Comparison of ENCODE assay signal across 8 mouse cellular contexts in the genomic region with DNA sequence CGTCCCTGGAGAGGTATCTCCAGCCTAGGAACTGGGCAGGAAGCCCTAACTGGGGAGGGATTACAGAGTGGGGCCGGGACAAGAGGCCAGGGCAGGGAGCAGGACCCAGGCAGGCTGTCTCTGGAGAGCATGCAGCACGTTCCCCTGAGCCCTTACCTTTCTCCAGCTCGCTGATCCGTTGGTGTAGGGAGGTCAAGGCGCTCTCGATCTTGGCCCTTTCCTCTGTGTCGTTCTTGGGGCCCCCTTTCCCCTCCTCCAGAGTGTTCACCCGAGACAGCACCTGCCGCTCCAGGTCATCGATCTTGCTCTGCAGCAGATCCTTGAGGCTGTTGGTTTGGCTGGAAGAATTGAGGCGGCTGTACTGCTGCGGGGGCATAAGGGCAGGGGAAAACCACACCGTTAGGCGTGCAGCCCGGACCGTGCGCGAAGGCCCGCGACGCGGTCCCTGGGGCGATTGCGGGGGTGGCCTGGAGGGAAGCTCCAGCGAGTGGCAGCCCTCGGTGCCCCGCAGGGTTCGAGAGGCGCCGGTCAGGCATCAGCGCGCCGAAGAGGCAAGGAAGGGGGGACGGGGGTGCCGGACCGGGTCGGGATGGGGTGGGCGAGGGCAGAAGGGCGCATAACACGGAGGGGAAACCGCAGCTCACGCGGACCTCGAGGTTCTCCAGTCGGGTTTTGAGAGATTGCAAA. TPM values are rescaled to one million over a fixed set of nuclear protein-coding genes. Genes with fewer than 3 reads are reported as not detected.
DNase-seq lines count a peak whose midpoint lies in the region; ATAC-seq and TF ChIP-seq lines count a peak whose summit lies in the region.

No protein-coding gene starts in this region.

- peak; percentile 44 for DNase-seq in neural tube, embryonic 11.5 days (ENCODE audit: low spot score)
- no peak for DNase-seq in neural tube, embryonic 10.5 days (ENCODE audit: extremely low spot score, low spot score)
- peak; percentile 60 to 61 for DNase-seq in cerebellum, postnatal 14 days
- DNase-seq in heart, embryonic 10.5 days (ENCODE audit: low spot score): no peak
- peak; percentile 39 for DNase-seq in liver, embryonic 11.5 days (ENCODE audit: low spot score)
- no peak for DNase-seq in stomach, postnatal 0 days (ENCODE audit: low spot score)
- DNase-seq in thymus, adult 2 months: no peak

- no peak for TF ChIP-seq POLR2A in thymus, adult 2 months (IDR thresholded peaks at IDR 0.05; ENCODE audit: control insufficient read depth, extremely low read depth, insufficient read depth, low read length, poor library complexity)

- no peak for TF ChIP-seq CTCF in stomach, postnatal 0 days (IDR thresholded peaks at IDR 0.05; ENCODE audit: low read depth)
- TF ChIP-seq CTCF in thymus, adult 2 months (IDR thresholded peaks at IDR 0.05; ENCODE audit: borderline replicate concordance, control insufficient read depth, extremely low read depth, insufficient read depth, low read length, poor library complexity): no peak

- H3K9me3 ChIP-seq in neural tube, embryonic 11.5 days (ENCODE audit: control insufficient read depth, low read length): no peaks in the 10 kb centered on the region
- H3K9me3 ChIP-seq in heart, embryonic 10.5 days: no peaks in the 10 kb centered on the region
- no peaks in the 10 kb centered on the region for H3K9me3 ChIP-seq in liver, embryonic 11.5 days (ENCODE audit: control insufficient read depth, low read length)
- H3K9me3 ChIP-seq in stomach, postnatal 0 days (ENCODE audit: control insufficient read depth, low read length): no peaks in the 10 kb centered on the region

- peak overlapping the region; percentile 77 for H3K9ac ChIP-seq in neural tube, embryonic 11.5 days (ENCODE audit: low read length)
- no peak overlapping the region for H3K9ac ChIP-seq in liver, embryonic 11.5 days (ENCODE audit: low read depth, low read length)
- peak overlapping the region; percentile 43; the same call in 1 of the 2 replicates for H3K9ac ChIP-seq in stomach, postnatal 0 days (ENCODE audit: low read length)

- no peak for ATAC-seq in neural tube, embryonic 11.5 days (ENCODE audit: insufficient read depth, low FRiP score, low TSS enrichment)
- no peak for ATAC-seq in liver, embryonic 11.5 days (replicated peaks; ENCODE audit: low FRiP score)
- ATAC-seq in stomach, postnatal 0 days (ENCODE audit: low FRiP score, low TSS enrichment): no peak
- ATAC-seq in inflammation-experienced regulatory T-cells, adult 6 months: no peak

- no peaks in the 10 kb centered on the region for H3K36me3 ChIP-seq in neural tube, embryonic 11.5 days (ENCODE audit: control insufficient read depth, insufficient read depth, low read length)
- H3K36me3 ChIP-seq in heart, embryonic 10.5 days: no peaks in the 10 kb centered on the region
- H3K36me3 ChIP-seq in liver, embryonic 11.5 days (ENCODE audit: control insufficient read depth, insufficient read depth, low read length): no peaks in the 10 kb centered on the region
- no peaks in the 10 kb centered on the region for H3K36me3 ChIP-seq in stomach, postnatal 0 days (ENCODE audit: control insufficient read depth, insufficient read depth, low read length)
- H3K36me3 ChIP-seq in thymus, adult 2 months (ENCODE audit: control insufficient read depth, insufficient read depth, low read length): no peaks in the 10 kb centered on the region

- peak overlapping the region; percentile 98 for H3K4me2 ChIP-seq in neural tube, embryonic 11.5 days (ENCODE audit: low read depth)
- H3K4me2 ChIP-seq in liver, embryonic 11.5 days: peak overlapping the region; percentile 86
- H3K4me2 ChIP-seq in stomach, postnatal 0 days (replicated peaks; ENCODE audit: low read depth): peak overlapping the region; percentile 98

- peaks cover 32% of the 10 kb centered on the region for H3K4me1 ChIP-seq in neural tube, embryonic 11.5 days (ENCODE audit: control insufficient read depth, insufficient read depth, low read length)
- peaks cover 47% of the 10 kb centered on the region for H3K4me1 ChIP-seq in heart, embryonic 10.5 days
- H3K4me1 ChIP-seq in liver, embryonic 11.5 days (replicated peaks; ENCODE audit: control insufficient read depth, insufficient read depth, low read length): peaks cover 20% of the 10 kb centered on the region
- peaks cover 14% of the 10 kb centered on the region; the same call in 1 of the 2 replicates for H3K4me1 ChIP-seq in stomach, postnatal 0 days (replicated peaks; ENCODE audit: control insufficient read depth, insufficient read depth)
- H3K4me1 ChIP-seq in thymus, adult 2 months (replicated peaks; ENCODE audit: control insufficient read depth, insufficient read depth, low read length): peaks cover 17% of the 10 kb centered on the region

- H3K27me3 ChIP-seq in neural tube, embryonic 11.5 days (ENCODE audit: control insufficient read depth, insufficient read depth, low read length): peaks cover 73% of the 10 kb centered on the region
- H3K27me3 ChIP-seq in heart, embryonic 10.5 days (ENCODE audit: insufficient read depth, poor library complexity, severe bottlenecking): peaks cover 100% of the 10 kb centered on the region
- peaks cover 94% of the 10 kb centered on the region for H3K27me3 ChIP-seq in liver, embryonic 11.5 days (replicated peaks; ENCODE audit: control insufficient read depth, insufficient read depth, low read length)
- peaks cover 18% of the 10 kb centered on the region for H3K27me3 ChIP-seq in stomach, postnatal 0 days (ENCODE audit: control insufficient read depth, insufficient read depth, low read length)
- H3K27me3 ChIP-seq in thymus, adult 2 months (ENCODE audit: control insufficient read depth, insufficient read depth, low read length): peaks cover 44% of the 10 kb centered on the region

- peak overlapping the region; percentile 58 for H3K4me3 ChIP-seq in neural tube, embryonic 11.5 days (ENCODE audit: low read depth, low read length)
- peak overlapping the region; percentile 71 for H3K4me3 ChIP-seq in heart, embryonic 10.5 days
- H3K4me3 ChIP-seq in liver, embryonic 11.5 days (ENCODE audit: low read depth, low read length): peak overlapping the region; percentile 54
- peak overlapping the region; percentile 56 for H3K4me3 ChIP-seq in stomach, postnatal 0 days (ENCODE audit: low read depth, low read length)
- no peak overlapping the region for H3K4me3 ChIP-seq in thymus, adult 2 months (ENCODE audit: control insufficient read depth, insufficient read depth, low read length)

- no peak overlapping the region for H3K27ac ChIP-seq in neural tube, embryonic 11.5 days (ENCODE audit: low read depth, low read length)
- H3K27ac ChIP-seq in heart, embryonic 10.5 days: no peak overlapping the region
- H3K27ac ChIP-seq in liver, embryonic 11.5 days (ENCODE audit: low read depth, low read length): no peak overlapping the region
- no peak overlapping the region for H3K27ac ChIP-seq in stomach, postnatal 0 days (replicated peaks)
- no peak overlapping the region for H3K27ac ChIP-seq in thymus, adult 2 months (ENCODE audit: control insufficient read depth, insufficient read depth, low read length)

- no peak for TF ChIP-seq EP300 in stomach, postnatal 0 days (optimal IDR thresholded peaks at IDR 0.05)

- 2% methylated on average over 46 of the region's 46 CpGs for WGBS in neural tube, embryonic 11.5 days
- WGBS in heart, embryonic 10.5 days: 2% methylated on average over 46 of the region's 46 CpGs
- WGBS in liver, embryonic 11.5 days: 2% methylated on average over 45 of the region's 46 CpGs
- under 1% methylated on average over 46 of the region's 46 CpGs for WGBS in stomach, postnatal 0 days
- 4% methylated on average over 46 of the region's 46 CpGs for WGBS in thymus, adult 2 months

RNA-seq across cellular contexts. Expression of gene Nptx1, which starts 0.9 kb away (rescaled TPM):
- 8.3 and 9.2 TPM in 2 replicates for polyA plus RNA-seq in neural tube, embryonic 11.5 days (2014; fragmentation: Nextera tagmentation; extraction: Ambion mirVana)
- polyA plus RNA-seq in heart, embryonic 10.5 days (2016; fragmentation: Nextera tagmentation; extraction: Ambion mirVana): 0.49 and 0.88 TPM in 2 replicates
- 0.23 and 0.34 TPM in 2 replicates for polyA plus RNA-seq in liver, embryonic 11.5 days (2014; fragmentation: Nextera tagmentation; extraction: Ambion mirVana)
- 0.13 and 0.16 TPM in 2 replicates for polyA plus RNA-seq in stomach, postnatal 0 days (2015; fragmentation: Nextera tagmentation; extraction: Ambion mirVana)
- polyA plus RNA-seq in thymus, adult 2 months (2012; rRNA removed): 0.85 and 0.89 TPM in 2 replicates
- not detected for polyA plus RNA-seq in inflammation-experienced regulatory T-cells, adult 6 months (2017; shearing (Covaris generic))

RNA-seq across cellular contexts. Expression of gene Endov, which starts 55.5 kb away (rescaled TPM):
- 13.9 and 18.1 TPM in 2 replicates for polyA plus RNA-seq in neural tube, embryonic 11.5 days (2014; fragmentation: Nextera tagmentation; extraction: Ambion mirVana)
- polyA plus RNA-seq in heart, embryonic 10.5 days (2016; fragmentation: Nextera tagmentation; extraction: Ambion mirVana): 16.2 and 17.2 TPM in 2 replicates
- polyA plus RNA-seq in liver, embryonic 11.5 days (2014; fragmentation: Nextera tagmentation; extraction: Ambion mirVana): 13.2 and 14.2 TPM in 2 replicates
- polyA plus RNA-seq in stomach, postnatal 0 days (2015; fragmentation: Nextera tagmentation; extraction: Ambion mirVana): 9.2 and 12.8 TPM in 2 replicates
- 30.7 and 31.1 TPM in 2 replicates for polyA plus RNA-seq in thymus, adult 2 months (2012; rRNA removed)
- polyA plus RNA-seq in inflammation-experienced regulatory T-cells, adult 6 months (2017; shearing (Covaris generic)): 10 to 100 TPM in 2 of 3 experiments, 1 to 10 TPM in 1; 9.9 to 12.5 (median 12.1) TPM

RNA-seq across cellular contexts. Expression of gene Rptor, which starts 56.1 kb away (rescaled TPM):
- polyA plus RNA-seq in neural tube, embryonic 11.5 days (2014; fragmentation: Nextera tagmentation; extraction: Ambion mirVana): 12.2 and 12.6 TPM in 2 replicates
- polyA plus RNA-seq in heart, embryonic 10.5 days (2016; fragmentation: Nextera tagmentation; extraction: Ambion mirVana): 11.8 and 15.6 TPM in 2 replicates
- 11.8 and 13.2 TPM in 2 replicates for polyA plus RNA-seq in liver, embryonic 11.5 days (2014; fragmentation: Nextera tagmentation; extraction: Ambion mirVana)
- polyA plus RNA-seq in stomach, postnatal 0 days (2015; fragmentation: Nextera tagmentation; extraction: Ambion mirVana): 3.7 and 3.9 TPM in 2 replicates
- polyA plus RNA-seq in thymus, adult 2 months (2012; rRNA removed): 58.7 and 61.4 TPM in 2 replicates
- 10 to 100 TPM; 10.3 to 15.9 (median 10.5) TPM for polyA plus RNA-seq in inflammation-experienced regulatory T-cells, adult 6 months (2017; shearing (Covaris generic))

Comparison
In these comparisons a context has a peak if more than half of its experiments do, and no peak if none do; other contexts are left out.
1. DNase-seq: peak in neural tube, embryonic 11.5 days (single experiment), cerebellum, postnatal 14 days (2 of 2) and liver, embryonic 11.5 days (single experiment); none in neural tube, embryonic 10.5 days (single experiment), heart, embryonic 10.5 days (single experiment), stomach, postnatal 0 days (single experiment) and thymus, adult 2 months (single experiment).
2. Peak in every context shown above with its lines, with median percentiles within 50 percentile points of each other: H3K4me2 ChIP-seq.